13 mouse cellular contexts compared by ENCODE assay signal in genomic region chr17:31328466-31328865, GRCm38 (mm10). TPM values are rescaled to one million over a fixed set of nuclear protein-coding genes. Genes with fewer than 3 reads are reported as not detected.
DNase-seq lines count a peak whose midpoint lies in the region; ATAC-seq and TF ChIP-seq lines count a peak whose summit lies in the region.
"Had no signal": no experiment of that assay in that cellular context is flagged by ENCODE, and none has a peak within 500 bp of the region (broad histone marks: within the 10 kb centered on the region; RNA-seq: fewer than 3 reads in every experiment).

No protein-coding gene starts in this region.

- no peak overlapping the region for H3K27ac ChIP-seq in hindbrain, postnatal 0 days
- H3K27ac ChIP-seq in hindbrain, embryonic 14.5 days: no peak overlapping the region
- H3K27ac ChIP-seq in midbrain, embryonic 14.5 days (replicated peaks; ENCODE audit: low read depth, low read length): no peak overlapping the region
- no peak overlapping the region for H3K27ac ChIP-seq in midbrain, embryonic 10.5 days (replicated peaks)
- peak overlapping the region; percentile 18; the same call in 1 of the 2 replicates for H3K27ac ChIP-seq in ES-E14 (ENCODE audit: insufficient read depth, low read depth, low read length, poor library complexity, severe bottlenecking)
- H3K27ac ChIP-seq: macrophage; neural tube, embryonic 13.5 days had no signal

- H3K27me3 ChIP-seq in hindbrain, postnatal 0 days (ENCODE audit: insufficient read depth, low read length): no peaks in the 10 kb centered on the region
- no peaks in the 10 kb centered on the region for H3K27me3 ChIP-seq in hindbrain, embryonic 14.5 days (ENCODE audit: control insufficient read depth, insufficient read depth, low read length)
- H3K27me3 ChIP-seq in midbrain, embryonic 14.5 days (ENCODE audit: control insufficient read depth, insufficient read depth, low read length): no peaks in the 10 kb centered on the region
- H3K27me3 ChIP-seq in midbrain, embryonic 10.5 days (ENCODE audit: low read depth, poor library complexity, severe bottlenecking): no peaks in the 10 kb centered on the region
- H3K27me3 ChIP-seq: neural tube, embryonic 13.5 days had no signal

- ATAC-seq in hindbrain, postnatal 0 days: no peak
- no peak for ATAC-seq in hindbrain, embryonic 14.5 days (ENCODE audit: low FRiP score)
- no peak for ATAC-seq in midbrain, embryonic 14.5 days (ENCODE audit: low FRiP score, low TSS enrichment)
- ATAC-seq in megakaryocyte, adult 5-6 weeks (ENCODE audit: poor library complexity, severe bottlenecking): no peak

- no peaks in the 10 kb centered on the region for H3K36me3 ChIP-seq in hindbrain, postnatal 0 days (ENCODE audit: insufficient read depth, low read length)
- peaks cover 1% of the 10 kb centered on the region; the same call in 1 of the 2 replicates for H3K36me3 ChIP-seq in hindbrain, embryonic 14.5 days (replicated peaks; ENCODE audit: control insufficient read depth, insufficient read depth)
- no peaks in the 10 kb centered on the region; the same call in 1 of the 2 replicates for H3K36me3 ChIP-seq in midbrain, embryonic 14.5 days (ENCODE audit: control insufficient read depth, insufficient read depth, low read length)
- no peaks in the 10 kb centered on the region for H3K36me3 ChIP-seq in midbrain, embryonic 10.5 days
- peaks cover 4% of the 10 kb centered on the region for H3K36me3 ChIP-seq in ES-E14 (ENCODE audit: control insufficient read depth, insufficient read depth, low read length, poor library complexity, severe bottlenecking)
- H3K36me3 ChIP-seq: G1E; neural tube, embryonic 13.5 days had no signal

- H3K9ac ChIP-seq in hindbrain, postnatal 0 days (replicated peaks; ENCODE audit: low read length): no peak overlapping the region
- H3K9ac ChIP-seq in hindbrain, embryonic 14.5 days: no peak overlapping the region
- no peak overlapping the region for H3K9ac ChIP-seq in midbrain, embryonic 14.5 days (replicated peaks; ENCODE audit: low read length)
- H3K9ac ChIP-seq in ES-E14 (ENCODE audit: insufficient read depth, low read depth, low read length, poor library complexity, severe bottlenecking): no peak overlapping the region
- H3K9ac ChIP-seq: neural tube, embryonic 13.5 days had no signal

- in situ Hi-C loops in ES-E14 (cut with MboI; ENCODE audit: low sequenced_read_pairs in 2 of 2, unreplicated experiment in 2 of 2): loop anchor here in 1 of 2 experiments (25.0 kb wide), 1 partner anchor 159 kb away; no protein-coding TSS in a partner anchor

- H3K4me1 ChIP-seq in hindbrain, postnatal 0 days (ENCODE audit: insufficient read depth, low read length): no peaks in the 10 kb centered on the region
- peaks cover 12% of the 10 kb centered on the region; the same call in 1 of the 2 replicates for H3K4me1 ChIP-seq in hindbrain, embryonic 14.5 days (replicated peaks; ENCODE audit: control insufficient read depth, insufficient read depth, low read length)
- peaks cover 6% of the 10 kb centered on the region; the same call in 1 of the 2 replicates for H3K4me1 ChIP-seq in midbrain, embryonic 14.5 days (ENCODE audit: control insufficient read depth, insufficient read depth, low read length)
- H3K4me1 ChIP-seq in midbrain, embryonic 10.5 days: peaks cover 19% of the 10 kb centered on the region
- peaks cover 0 to 29% of the 10 kb centered on the region in 2 experiments; a peak in 2 of 4 replicates for H3K4me1 ChIP-seq in ES-E14 (ENCODE audit: control insufficient read depth in 2 of 2, insufficient read depth in 2 of 2, low read length in 2 of 2, poor library complexity in 1 of 2)

- peak; percentile 55 for DNase-seq in hindbrain, postnatal 0 days (ENCODE audit: low spot score)
- no peak for DNase-seq in hindbrain, embryonic 14.5 days (ENCODE audit: low spot score)
- peak; percentile 41 for DNase-seq in midbrain, embryonic 14.5 days
- no peak for DNase-seq in midbrain, embryonic 10.5 days (ENCODE audit: low spot score)
- no peak for DNase-seq in ES-E14 (ENCODE audit: low read depth, low spot score)
- DNase-seq in kidney, postnatal 4 days: peak; percentile 63 to 68
- DNase-seq in right cerebral cortex, postnatal 25 days: no peak
- DNase-seq: adrenal gland, postnatal 10 days; cerebellum, adult 9-10 months had no signal

- 79% methylated on average over 4 of the region's 4 CpGs for WGBS in hindbrain, postnatal 0 days
- 77% methylated on average over 4 of the region's 4 CpGs for WGBS in hindbrain, embryonic 14.5 days
- 76% methylated on average over 4 of the region's 4 CpGs for WGBS in midbrain, embryonic 14.5 days
- WGBS in midbrain, embryonic 10.5 days: 77% methylated on average over 4 of the region's 4 CpGs

- peak; percentile 70 for TF ChIP-seq CTCF in hindbrain, postnatal 0 days (IDR thresholded peaks at IDR 0.05; ENCODE audit: low read depth)

- H3K4me3 ChIP-seq in hindbrain, postnatal 0 days (ENCODE audit: low read length): no peak overlapping the region
- H3K4me3 ChIP-seq in hindbrain, embryonic 14.5 days (replicated peaks; ENCODE audit: low read length): no peak overlapping the region
- H3K4me3 ChIP-seq in midbrain, embryonic 14.5 days (replicated peaks; ENCODE audit: low read depth, low read length): no peak overlapping the region
- no peak overlapping the region for H3K4me3 ChIP-seq in midbrain, embryonic 10.5 days
- H3K4me3 ChIP-seq in ES-E14 (ENCODE audit: insufficient read depth in 1 of 2, low read depth in 1 of 2, low read length in 2 of 2, poor library complexity in 1 of 2, severe bottlenecking in 1 of 2): no peak overlapping the region
- H3K4me3 ChIP-seq: neural tube, embryonic 13.5 days had no signal

- H3K9me3 ChIP-seq in hindbrain, postnatal 0 days (ENCODE audit: low read length): no peaks in the 10 kb centered on the region
- no peaks in the 10 kb centered on the region for H3K9me3 ChIP-seq in hindbrain, embryonic 14.5 days (ENCODE audit: control insufficient read depth, low read length)
- no peaks in the 10 kb centered on the region for H3K9me3 ChIP-seq in midbrain, embryonic 14.5 days (ENCODE audit: control insufficient read depth, low read length)
- no peaks in the 10 kb centered on the region for H3K9me3 ChIP-seq in midbrain, embryonic 10.5 days (replicated peaks)
- no peaks in the 10 kb centered on the region for H3K9me3 ChIP-seq in ES-E14 (ENCODE audit: control insufficient read depth, insufficient read depth, low read depth, low read length)
- H3K9me3 ChIP-seq: neural tube, embryonic 13.5 days had no signal

- H3K4me2 ChIP-seq in hindbrain, postnatal 0 days (ENCODE audit: low read depth, low read length): no peak overlapping the region
- H3K4me2 ChIP-seq in hindbrain, embryonic 14.5 days (replicated peaks): no peak overlapping the region
- H3K4me2 ChIP-seq in midbrain, embryonic 14.5 days (ENCODE audit: low read length): no peak overlapping the region
- H3K4me2 ChIP-seq: neural tube, embryonic 13.5 days had no signal

TF ChIP-seq in ES-E14, 5 proteins besides CTCF, POLR2A, EP300 and RAD21:
- TF ChIP-seq ZC3H11A (IDR thresholded peaks at IDR 0.05; ENCODE audit: borderline replicate concordance, low read depth, low read length) (peak; percentile 43; the same call in 1 of the 2 replicates), HCFC1 (IDR thresholded peaks at IDR 0.05; ENCODE audit: borderline replicate concordance, insufficient read depth, low read length) (no peak)
TF ChIP-seq in ES-E14: peak in this region for 1.

RNA-seq across cellular contexts. Expression of gene Slc37a1, which starts 41.9 kb away (rescaled TPM):
- total RNA-seq in hindbrain, postnatal 0 days (2014; rRNA removed): 8.8 and 10.7 TPM in 2 replicates
- 5.7 and 6.8 TPM in 2 replicates for polyA plus RNA-seq in hindbrain, postnatal 0 days (2015; fragmentation: Nextera tagmentation; extraction: Ambion mirVana)
- polyA plus RNA-seq in hindbrain, embryonic 14.5 days (2014; fragmentation: Nextera tagmentation; extraction: Ambion mirVana): 10.4 and 11.6 TPM in 2 replicates
- polyA plus RNA-seq in midbrain, embryonic 14.5 days (2014; fragmentation: Nextera tagmentation; extraction: Ambion mirVana): 12.0 and 12.8 TPM in 2 replicates
- polyA plus RNA-seq in midbrain, embryonic 10.5 days (2016; fragmentation: Nextera tagmentation; extraction: Ambion mirVana): 6.4 and 6.9 TPM in 2 replicates
- total RNA-seq in ES-E14 (2012; rRNA removed): 37.5 and 64.8 TPM in 2 replicates
- total RNA-seq in megakaryocyte, adult 5-6 weeks (2015): 6.3 and 8.1 TPM in 2 replicates
- 3.9 and 10.6 TPM in 2 replicates for total RNA-seq in megakaryocyte, adult 5-6 weeks (2017)
- polyA plus RNA-seq: G1E had no signal

RNA-seq across cellular contexts. Expression of gene Rsph1, which starts 51.3 kb away (rescaled TPM):
- total RNA-seq in hindbrain, postnatal 0 days (2014; rRNA removed): 0.50 and 1.3 TPM in 2 replicates
- polyA plus RNA-seq in hindbrain, postnatal 0 days (2015; fragmentation: Nextera tagmentation; extraction: Ambion mirVana): 8.9 TPM in 2 replicates
- polyA plus RNA-seq in hindbrain, embryonic 14.5 days (2014; fragmentation: Nextera tagmentation; extraction: Ambion mirVana): 3.5 and 5.0 TPM in 2 replicates
- polyA plus RNA-seq in midbrain, embryonic 14.5 days (2014; fragmentation: Nextera tagmentation; extraction: Ambion mirVana): 1.5 and 2.0 TPM in 2 replicates
- 1.7 and 2.5 TPM in 2 replicates for polyA plus RNA-seq in midbrain, embryonic 10.5 days (2016; fragmentation: Nextera tagmentation; extraction: Ambion mirVana)
- 1.4 and 1.9 TPM in 2 replicates for total RNA-seq in ES-E14 (2012; rRNA removed)
- total RNA-seq in megakaryocyte, adult 5-6 weeks (2015): 0.36 TPM in 2 replicates
- total RNA-seq in megakaryocyte, adult 5-6 weeks (2017): 0.66 and 1.1 TPM in 2 replicates
- total RNA-seq: G1E had no signal
- polyA plus RNA-seq: G1E had no signal

RNA-seq across cellular contexts. Expression of gene Pde9a, which starts 57.5 kb away (rescaled TPM):
- total RNA-seq in hindbrain, postnatal 0 days (2014; rRNA removed): 34.4 and 39.8 TPM in 2 replicates
- 35.2 and 36.3 TPM in 2 replicates for polyA plus RNA-seq in hindbrain, postnatal 0 days (2015; fragmentation: Nextera tagmentation; extraction: Ambion mirVana)
- polyA plus RNA-seq in hindbrain, embryonic 14.5 days (2014; fragmentation: Nextera tagmentation; extraction: Ambion mirVana): 31.1 and 32.6 TPM in 2 replicates
- polyA plus RNA-seq in midbrain, embryonic 14.5 days (2014; fragmentation: Nextera tagmentation; extraction: Ambion mirVana): 34.6 and 36.5 TPM in 2 replicates
- polyA plus RNA-seq in midbrain, embryonic 10.5 days (2016; fragmentation: Nextera tagmentation; extraction: Ambion mirVana): 12.1 and 21.1 TPM in 2 replicates
- total RNA-seq in ES-E14 (2012; rRNA removed): 3.9 and 6.9 TPM in 2 replicates
- not detected in 2 replicates for total RNA-seq in megakaryocyte, adult 5-6 weeks (2015)
- total RNA-seq in megakaryocyte, adult 5-6 weeks (2017): 0.29 TPM in 1 of 2 replicates, not detected in the other
- polyA plus RNA-seq: G1E, macrophage had no signal

Comparison
In these comparisons a context has a peak if more than half of its experiments do, and no peak if none do; other contexts are left out.
1. DNase-seq: peak in hindbrain, postnatal 0 days (single experiment), midbrain, embryonic 14.5 days (single experiment) and kidney, postnatal 4 days (2 of 2); none in hindbrain, embryonic 14.5 days (single experiment), midbrain, embryonic 10.5 days (single experiment), ES-E14 (single experiment) and right cerebral cortex, postnatal 25 days (single experiment).